Mouse (Mus musculus) ES-E14 (cell line): Measurements from ENCODE around the gene Zmynd12.

Experiments used
- CHD2 ChIP-seq: IDR thresholded peaks from 2 replicates; pipeline ENCODE4 v1.6.1; 2014; ENCODE audit warnings: mild to moderate bottlenecking, low read depth, low read length, inconsistent platforms
- HCFC1 ChIP-seq: IDR thresholded peaks from 2 replicates; pipeline ENCODE4 v1.6.1; 2012; ENCODE audit warnings: low read length, inconsistent platforms, borderline replicate concordance; ENCODE audit not compliant: insufficient read depth
- ZC3H11A ChIP-seq: IDR thresholded peaks from 2 replicates; pipeline ENCODE4 v1.6.1; 2012; ENCODE audit warnings: low read depth, mild to moderate bottlenecking, inconsistent platforms, low read length, borderline replicate concordance
- ZNF384 ChIP-seq: IDR thresholded peaks from 2 replicates; pipeline ENCODE4 v1.6.1; 2012; ENCODE audit warnings: low read depth, low read length, inconsistent platforms

- TF ChIP-seq HCFC1: no peak
- TF ChIP-seq CHD2: no peak
- TF ChIP-seq ZC3H11A: no peak
- no peak for TF ChIP-seq ZNF384
Observed at GRCm38 (mm10) chr4:119412791-119413190, 9.8 kb upstream of the Zmynd12 start.
